Mouse (Mus musculus): ENCODE measurements around the gene Hmgcs2.

GRCm38 (mm10) chr3:98356026-98356365, 75.8 kb downstream of the Hmgcs2 start:
- no peak for TF ChIP-seq MAX (IDR thresholded peaks at IDR 0.05; ENCODE audit: low read depth)
- TF ChIP-seq E2F4 (IDR thresholded peaks at IDR 0.05; ENCODE audit: insufficient read depth), result no peak
- no peak for TF ChIP-seq POLR2A (IDR thresholded peaks at IDR 0.05; ENCODE audit: insufficient read length, low read depth)
- no peak for TF ChIP-seq MYOD1 (IDR thresholded peaks at IDR 0.05; ENCODE audit: control insufficient read depth in 1 of 3, insufficient read length in 2 of 3, low read depth in 2 of 3)
- TF ChIP-seq TCF12 (IDR thresholded peaks at IDR 0.05; ENCODE audit: insufficient read depth, poor library complexity, severe bottlenecking), result no peak
- TF ChIP-seq MYOG (IDR thresholded peaks at IDR 0.05; ENCODE audit: control insufficient read depth in 1 of 3, insufficient read depth in 1 of 3, insufficient read length in 2 of 3, low read depth in 2 of 3), result no peak

Data from myocyte (in vitro differentiated cells).